Mouse (Mus musculus): ENCODE results near the gene Cdkn1a. TPM values are rescaled to one million over a fixed set of nuclear protein-coding genes. Genes with fewer than 3 reads are reported as not detected.
"Not testable (repeated sequence)": the region's sequence is repeated elsewhere in the genome, so short reads cannot be mapped to it uniquely, and the experiment has no call there.

The Cdkn1a gene
- polyA plus RNA-seq, 1 experiment from 2014 or later = 26.0 TPM

DNA sequence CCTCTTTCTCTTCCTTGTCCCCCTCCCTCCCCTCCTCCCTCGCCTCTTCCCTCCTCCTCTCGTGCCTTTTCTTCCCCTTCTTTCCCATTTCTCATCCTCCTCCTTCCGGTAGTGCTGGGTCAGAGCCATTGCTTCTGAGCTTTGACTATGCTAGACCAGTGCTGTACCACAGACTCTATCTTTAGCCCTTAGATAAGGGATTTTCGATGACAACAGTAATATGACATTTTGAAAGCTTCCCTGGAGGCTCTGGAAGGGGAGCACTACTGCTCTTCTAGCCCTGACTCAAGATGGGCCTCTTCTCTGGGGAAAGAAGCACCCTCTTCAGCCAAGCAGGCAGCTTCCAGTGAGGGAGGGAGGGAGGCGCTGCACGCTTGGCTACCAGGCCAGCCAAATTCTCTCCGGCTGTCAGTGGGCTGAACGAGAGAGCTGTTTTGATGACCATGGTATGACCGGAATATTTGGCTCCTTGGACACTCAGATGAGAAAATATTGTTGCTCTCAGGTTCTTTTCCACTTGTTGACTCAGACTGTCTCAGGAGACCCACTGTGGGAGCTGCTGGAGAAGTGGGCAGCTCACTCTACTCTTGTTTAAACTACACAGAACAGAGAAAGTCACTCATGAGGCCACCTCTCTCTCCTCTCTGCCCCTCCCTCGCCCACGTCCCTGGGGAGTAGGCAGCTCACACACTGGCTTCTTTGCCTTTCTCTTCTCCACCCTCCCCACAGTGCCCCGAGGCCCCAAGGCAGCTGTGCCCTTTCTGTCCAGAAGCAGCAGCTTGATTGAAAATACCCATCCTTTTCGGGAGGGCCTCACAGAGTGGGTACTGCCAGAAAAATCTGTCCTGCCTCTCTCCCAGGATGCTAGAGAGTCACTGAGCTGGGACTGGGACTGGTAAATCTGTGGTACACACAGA lies 28.4 kb upstream of the Cdkn1a start:
- Histone ChIP-seq H3K36me3 (replicated peaks) (no peaks in the 10 kb centered on the region), H3K4me3 (0 out of 2 replicates have a peak overlapping the region, but pooled peaks have one; percentile 5), H3K27ac (replicated peaks) (peak overlapping the region; percentile 30), H3K27me3 (replicated peaks; ENCODE audit: low read depth, poor library complexity, severe bottlenecking) (no peaks in the 10 kb centered on the region), H3K4me1 (peaks cover 36% of the 10 kb centered on the region), H3K9me3 (no peaks in the 10 kb centered on the region)
- WGBS = 42% methylated on average over 13 of the region's 13 CpGs
- no peak for DNase-seq (ENCODE audit: low spot score)

DNA sequence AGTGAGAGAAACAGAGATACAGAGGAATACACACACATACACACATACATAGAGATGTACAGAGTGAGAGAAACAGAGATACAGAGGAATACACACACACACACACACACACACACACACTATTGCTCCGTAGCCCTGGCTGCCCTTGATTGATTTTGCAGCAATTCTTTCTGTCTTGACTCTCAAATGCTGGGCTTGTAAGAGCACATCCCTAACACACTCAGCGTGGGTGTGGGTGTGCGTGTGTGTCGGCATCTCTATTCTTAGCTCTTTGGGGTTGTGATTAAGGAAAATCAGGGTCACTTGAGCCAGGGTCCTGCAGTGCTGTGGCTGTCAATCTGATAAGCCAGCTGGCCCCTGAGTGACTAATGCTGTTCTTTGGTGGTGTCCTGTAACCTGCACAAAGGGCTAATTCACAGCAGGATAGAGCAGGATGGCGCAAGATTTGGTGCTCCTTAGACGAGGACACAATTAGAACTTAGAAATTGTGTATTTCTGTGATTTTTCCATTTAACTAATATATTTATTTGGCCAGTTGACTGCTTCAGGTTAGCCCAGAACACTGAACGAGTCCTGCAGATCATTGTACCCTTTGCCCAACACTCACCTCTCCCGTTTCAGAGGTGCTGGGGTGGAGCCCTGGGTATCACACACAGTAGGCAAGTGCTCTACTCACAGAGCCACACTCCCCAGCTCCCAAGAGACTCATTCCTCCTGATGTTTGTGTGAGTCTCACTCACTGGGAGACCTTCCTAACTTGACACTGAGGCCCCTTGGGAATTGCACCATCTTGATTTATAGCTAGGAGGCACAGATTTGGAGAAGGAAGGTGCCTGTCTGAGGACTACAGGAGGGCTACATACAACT lies 27.4 kb upstream of the Cdkn1a start:
- Histone ChIP-seq H3K27ac (replicated peaks) (peak overlapping the region; percentile 37; the same call in 1 of the 2 replicates), H3K36me3 (replicated peaks) (no peaks in the 10 kb centered on the region), H3K4me1 (peaks cover 36% of the 10 kb centered on the region), H3K4me3 (no peak overlapping the region), H3K9me3 (no peaks in the 10 kb centered on the region), H3K27me3 (replicated peaks; ENCODE audit: low read depth, poor library complexity, severe bottlenecking) (no peaks in the 10 kb centered on the region)
- 41% methylated on average over 8 of the region's 8 CpGs for WGBS
- no peak for DNase-seq (ENCODE audit: low spot score)

- H3K36me3 ChIP-seq (replicated peaks) = no peaks in the 10 kb centered on the region
- H3K27ac ChIP-seq (replicated peaks) = no peak overlapping the region
- H3K4me1 ChIP-seq = peaks cover 39% of the 10 kb centered on the region
- DNase-seq (ENCODE audit: low spot score) = no peak
- no peaks in the 10 kb centered on the region for H3K27me3 ChIP-seq (replicated peaks; ENCODE audit: low read depth, poor library complexity, severe bottlenecking)
- H3K9me3 ChIP-seq = no peaks in the 10 kb centered on the region
- H3K4me3 ChIP-seq = no peak overlapping the region
- 62% methylated on average over 2 of the region's 2 CpGs for WGBS
Measured at GRCm38 (mm10) chr17:29063988-29064285, 26.8 kb upstream of the Cdkn1a start.

DNA sequence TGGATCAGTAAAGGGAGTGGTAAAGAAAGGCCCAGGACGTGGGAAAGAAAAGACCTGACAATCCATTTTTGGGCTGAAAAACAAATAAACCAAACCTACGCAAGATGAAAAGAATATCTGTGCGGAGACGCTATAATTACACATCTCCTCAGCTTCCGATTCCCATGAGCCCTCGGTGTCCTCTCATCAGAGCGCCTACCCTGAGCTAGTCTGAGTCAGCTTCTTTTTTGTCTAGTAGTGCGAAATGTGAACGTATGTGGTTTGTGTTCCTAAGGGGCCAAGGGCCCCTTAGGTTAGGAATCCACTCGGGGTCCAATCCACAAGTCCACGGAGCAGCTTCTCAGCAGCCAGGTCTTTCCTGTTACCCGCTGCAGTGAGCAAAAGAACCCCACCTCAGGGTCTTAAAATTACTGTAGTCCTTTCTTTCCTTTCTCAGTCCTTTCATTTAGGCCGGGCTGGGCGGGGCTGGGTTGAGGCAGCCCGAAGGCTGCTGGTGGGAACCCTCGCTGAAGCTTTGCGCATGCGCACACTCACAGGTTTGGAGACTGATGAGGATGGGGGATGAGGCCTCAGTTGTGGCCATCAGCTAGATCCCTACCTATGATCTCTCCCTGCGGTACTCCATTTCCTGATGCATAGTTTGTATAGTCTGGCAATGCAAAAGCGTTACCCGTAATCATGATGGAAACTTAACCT lies 25.4 kb upstream of the Cdkn1a start:
- no peak for DNase-seq (ENCODE audit: low spot score)
- no peak overlapping the region for H3K4me3 ChIP-seq
- no peaks in the 10 kb centered on the region for H3K36me3 ChIP-seq (replicated peaks)
- H3K27ac ChIP-seq (replicated peaks) = no peak overlapping the region
- no peaks in the 10 kb centered on the region for H3K27me3 ChIP-seq (replicated peaks; ENCODE audit: low read depth, poor library complexity, severe bottlenecking)
- H3K4me1 ChIP-seq = peaks cover 53% of the 10 kb centered on the region
- H3K9me3 ChIP-seq = no peaks in the 10 kb centered on the region
- WGBS = 77% methylated on average over 21 of the region's 21 CpGs

DNA sequence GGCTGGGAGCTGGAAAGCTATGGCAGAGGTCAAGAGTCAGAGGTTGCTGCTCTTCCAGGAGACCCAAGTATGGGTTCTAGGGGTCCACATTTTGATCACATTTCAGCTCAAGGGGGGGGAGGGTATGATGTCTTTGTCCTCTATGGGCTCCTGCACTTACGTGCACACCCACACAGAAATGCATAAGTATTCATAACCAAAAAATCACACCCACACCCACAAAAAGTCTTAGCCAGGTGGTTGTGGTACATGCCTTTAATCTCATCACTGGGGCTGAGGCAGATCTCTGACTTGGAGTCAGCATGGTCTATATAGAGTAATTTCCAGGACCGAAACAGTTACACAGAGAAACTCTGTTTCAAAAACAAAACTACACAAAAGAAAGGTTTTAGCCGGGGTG lies 24.8 kb upstream of the Cdkn1a start:
- H3K36me3 ChIP-seq (replicated peaks) = no peaks in the 10 kb centered on the region
- WGBS = 93% methylated on average over 3 of the region's 3 CpGs
- no peak for DNase-seq (ENCODE audit: low spot score)
- H3K9me3 ChIP-seq = no peaks in the 10 kb centered on the region
- no peak overlapping the region for H3K4me3 ChIP-seq
- H3K4me1 ChIP-seq = peaks cover 54% of the 10 kb centered on the region
- no peak overlapping the region for H3K27ac ChIP-seq (replicated peaks)
- no peaks in the 10 kb centered on the region for H3K27me3 ChIP-seq (replicated peaks; ENCODE audit: low read depth, poor library complexity, severe bottlenecking)

- H3K27ac ChIP-seq (replicated peaks); H3K27me3 ChIP-seq (replicated peaks; ENCODE audit: low read depth, poor library complexity, severe bottlenecking); H3K9me3 ChIP-seq; DNase-seq (ENCODE audit: low spot score); H3K4me3 ChIP-seq; H3K36me3 ChIP-seq (replicated peaks): not testable (repeated sequence)
- H3K4me1 ChIP-seq = peaks cover 54% of the 10 kb centered on the region
- whole genome bisulfite sequencing = 87% methylated on average over 3 of the region's 3 CpGs
Measured at GRCm38 (mm10) chr17:29067416-29067815, 23.4 kb upstream of the Cdkn1a start.

GRCm38 (mm10) chr17:29067847-29068246 lies 22.9 kb upstream of the Cdkn1a start:
- no peak overlapping the region for H3K4me3 ChIP-seq
- peaks cover 54% of the 10 kb centered on the region for H3K4me1 ChIP-seq
- WGBS = 57% methylated on average over 5 of the region's 5 CpGs
- no peaks in the 10 kb centered on the region for H3K36me3 ChIP-seq (replicated peaks)
- H3K9me3 ChIP-seq = no peaks in the 10 kb centered on the region
- peaks cover 3% of the 10 kb centered on the region; the same call in 1 of the 2 replicates for H3K27me3 ChIP-seq (replicated peaks; ENCODE audit: low read depth, poor library complexity, severe bottlenecking)
- no peak overlapping the region for H3K27ac ChIP-seq (replicated peaks)
- DNase-seq (ENCODE audit: low spot score) = no peak

DNA sequence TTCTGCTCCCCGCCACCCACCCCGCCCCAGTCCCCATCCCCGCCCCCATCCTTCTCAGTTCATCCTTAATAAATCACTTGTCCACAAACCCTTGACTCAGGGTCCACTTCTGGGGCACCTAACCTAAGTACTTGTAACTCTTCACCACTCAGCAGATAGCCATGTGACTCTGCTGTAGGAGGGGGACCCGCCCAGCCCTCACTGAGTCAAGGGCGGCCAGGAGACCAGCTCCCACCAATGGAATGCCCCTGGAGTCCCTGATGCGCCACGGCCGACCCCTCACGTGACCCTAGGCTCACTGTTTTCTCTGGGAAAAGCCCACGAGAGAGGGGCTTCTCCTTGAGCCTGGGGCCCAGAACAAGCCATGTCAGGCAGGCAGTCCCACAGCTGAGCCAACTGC lies 21.7 kb upstream of the Cdkn1a start:
- H3K4me1 ChIP-seq = peaks cover 52% of the 10 kb centered on the region
- DNase-seq (ENCODE audit: low spot score) = no peak
- peaks cover 7% of the 10 kb centered on the region; the same call in 1 of the 2 replicates for H3K27me3 ChIP-seq (replicated peaks; ENCODE audit: low read depth, poor library complexity, severe bottlenecking)

DNA sequence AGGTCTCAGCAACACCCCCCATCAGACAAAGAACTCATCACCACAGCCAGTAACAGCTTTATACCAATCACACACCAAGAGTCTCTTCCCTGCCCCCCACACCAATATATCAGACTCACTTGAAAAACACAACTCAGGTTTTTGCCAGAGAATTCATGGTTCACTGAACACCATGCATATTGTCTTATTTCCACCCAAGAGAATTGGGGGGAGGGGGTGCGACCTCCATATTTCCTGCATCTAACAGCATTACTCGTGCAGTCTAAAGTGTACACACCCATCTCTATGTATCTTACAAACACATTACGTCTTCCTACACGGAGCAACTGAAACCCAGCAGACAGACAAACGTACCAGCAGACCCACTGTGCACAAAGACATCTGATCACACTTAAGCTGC lies 19.0 kb upstream of the Cdkn1a start:
- peaks cover 8% of the 10 kb centered on the region; the same call in 1 of the 2 replicates for H3K27me3 ChIP-seq (replicated peaks; ENCODE audit: low read depth, poor library complexity, severe bottlenecking)
- H3K27ac ChIP-seq (replicated peaks) = no peak overlapping the region
- H3K4me1 ChIP-seq = peaks cover 50% of the 10 kb centered on the region
- H3K9me3 ChIP-seq = no peaks in the 10 kb centered on the region
- 79% methylated on average over 5 of the region's 5 CpGs for WGBS
- no peaks in the 10 kb centered on the region for H3K36me3 ChIP-seq (replicated peaks)
- no peak for DNase-seq (ENCODE audit: low spot score)
- H3K4me3 ChIP-seq = no peak overlapping the region

More for the DNA sequence above, 21.7 kb upstream of the Cdkn1a start:
- Histone ChIP-seq H3K9me3 (no peaks in the 10 kb centered on the region), H3K36me3 (replicated peaks) (no peaks in the 10 kb centered on the region), H3K27ac (replicated peaks) (no peak overlapping the region), H3K4me3 (no peak overlapping the region)
- WGBS = 54% methylated on average over 10 of the region's 10 CpGs

- no peaks in the 10 kb centered on the region for H3K36me3 ChIP-seq (replicated peaks)
- H3K9me3 ChIP-seq = no peaks in the 10 kb centered on the region
- H3K4me1 ChIP-seq = peaks cover 51% of the 10 kb centered on the region
- H3K27me3 ChIP-seq (replicated peaks; ENCODE audit: low read depth, poor library complexity, severe bottlenecking) = peaks cover 14% of the 10 kb centered on the region
- H3K27ac ChIP-seq (replicated peaks) = 0 out of 2 replicates have a peak overlapping the region, but pooled peaks have one; percentile 6
- 16% methylated on average over 11 of the region's 11 CpGs for WGBS
- DNase-seq (ENCODE audit: low spot score) = no peak
- peak overlapping the region; percentile 12; the same call in 1 of the 2 replicates for H3K4me3 ChIP-seq
Measured at GRCm38 (mm10) chr17:29072701-29073307, 18.0 kb upstream of the Cdkn1a start.

GRCm38 (mm10) chr17:29073313-29073712 lies 17.5 kb upstream of the Cdkn1a start:
- H3K36me3 ChIP-seq (replicated peaks) = no peaks in the 10 kb centered on the region
- DNase-seq (ENCODE audit: low spot score) = no peak
- 56% methylated on average over 5 of the region's 5 CpGs for WGBS
- peak overlapping the region; percentile 12; the same call in 1 of the 2 replicates for H3K4me3 ChIP-seq
- H3K9me3 ChIP-seq = no peaks in the 10 kb centered on the region
- H3K27me3 ChIP-seq (replicated peaks; ENCODE audit: low read depth, poor library complexity, severe bottlenecking) = peaks cover 18% of the 10 kb centered on the region
- H3K4me1 ChIP-seq = peaks cover 53% of the 10 kb centered on the region
- H3K27ac ChIP-seq (replicated peaks) = 0 out of 2 replicates have a peak overlapping the region, but pooled peaks have one; percentile 6

GRCm38 (mm10) chr17:29074085-29074484 lies 16.7 kb upstream of the Cdkn1a start:
- Histone ChIP-seq H3K27me3 (replicated peaks; ENCODE audit: low read depth, poor library complexity, severe bottlenecking) (peaks cover 26% of the 10 kb centered on the region), H3K4me1 (peaks cover 53% of the 10 kb centered on the region), H3K4me3 (no peak overlapping the region), H3K27ac (replicated peaks) (no peak overlapping the region), H3K9me3 (no peaks in the 10 kb centered on the region), H3K36me3 (replicated peaks) (no peaks in the 10 kb centered on the region)
- 74% methylated on average over 13 of the region's 13 CpGs for WGBS
- no peak for DNase-seq (ENCODE audit: low spot score)

Data from embryonic facial prominence, embryonic 10.5 days (tissue).